Mouse (Mus musculus) testis, postnatal 10 days (tissue): ENCODE results near the gene Pira2.
"Not testable (repeated sequence)": the region's sequence is repeated elsewhere in the genome, so short reads cannot be mapped to it uniquely, and the experiment has no call there.

Experiments used
- DNase-seq: peaks from one replicate; pipeline ENCODE4 v3.0.0; 2021; ENCODE audit warnings: low spot score

Pira2 gene

DNA sequence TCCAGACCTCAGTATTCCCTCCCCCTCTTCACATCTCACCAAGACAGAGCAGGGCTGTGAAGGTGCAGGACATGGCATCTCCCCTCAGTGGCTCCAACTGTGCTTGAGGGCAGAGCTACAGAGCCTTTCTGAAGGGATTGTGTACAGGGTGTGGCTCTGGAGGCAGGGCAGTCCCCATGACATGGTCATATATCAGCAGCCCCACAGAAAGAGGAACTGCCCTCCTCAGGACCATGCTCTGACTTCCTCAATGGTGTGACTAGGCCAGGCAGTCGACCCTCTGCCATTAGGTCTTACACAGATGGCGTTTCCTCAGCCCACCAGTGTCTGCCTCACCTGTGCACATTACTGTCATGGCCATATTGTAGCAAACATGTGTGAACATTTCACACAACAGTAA is at the start of gene Pira2:
Gene Pira2 (minus strand): TSS at position 101 of the 400 bp plus-strand sequence.
- DNase-seq = not testable (repeated sequence)

DNA sequence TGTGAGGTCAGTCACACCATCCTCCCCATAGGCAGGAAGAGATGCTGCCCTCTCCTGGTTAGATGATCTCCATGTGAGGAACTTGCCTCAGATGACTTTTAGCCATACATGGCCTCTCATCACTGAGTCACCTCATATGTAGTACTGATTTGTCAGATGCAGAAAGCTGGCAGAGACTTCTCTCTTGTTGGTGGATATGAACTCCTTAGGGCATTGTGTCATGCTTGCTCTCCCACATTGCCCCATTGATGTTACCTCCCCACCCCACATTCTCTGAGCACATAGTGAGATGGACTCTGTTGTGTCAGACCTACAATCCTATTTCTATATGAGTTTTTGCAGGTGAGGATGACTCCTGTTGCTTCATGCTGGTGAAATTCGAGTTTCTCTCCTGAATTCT is 30.2 kb upstream of the Pira2 start:
- not testable (repeated sequence) for DNase-seq

DNA sequence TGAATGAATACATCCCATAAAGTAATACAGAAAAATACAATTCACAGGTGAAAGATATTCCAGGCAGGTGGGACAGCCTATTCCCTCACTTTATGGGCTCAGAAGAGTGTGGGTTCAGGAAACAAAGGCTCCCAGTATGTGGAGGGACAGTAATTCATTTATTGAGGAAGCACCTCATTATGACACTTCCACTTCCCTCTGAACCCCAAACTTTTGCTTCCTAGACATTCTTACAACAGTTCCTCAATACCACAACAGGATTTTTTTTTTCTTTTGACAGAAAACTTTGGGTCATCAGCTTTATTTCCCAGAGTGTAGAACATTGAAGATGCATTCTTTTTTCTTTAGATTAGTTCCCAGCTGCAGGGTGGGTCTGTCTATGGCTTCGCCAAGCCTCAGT is 7.0 kb downstream of the Pira2 start:
- DNase-seq = not testable (repeated sequence)

DNA sequence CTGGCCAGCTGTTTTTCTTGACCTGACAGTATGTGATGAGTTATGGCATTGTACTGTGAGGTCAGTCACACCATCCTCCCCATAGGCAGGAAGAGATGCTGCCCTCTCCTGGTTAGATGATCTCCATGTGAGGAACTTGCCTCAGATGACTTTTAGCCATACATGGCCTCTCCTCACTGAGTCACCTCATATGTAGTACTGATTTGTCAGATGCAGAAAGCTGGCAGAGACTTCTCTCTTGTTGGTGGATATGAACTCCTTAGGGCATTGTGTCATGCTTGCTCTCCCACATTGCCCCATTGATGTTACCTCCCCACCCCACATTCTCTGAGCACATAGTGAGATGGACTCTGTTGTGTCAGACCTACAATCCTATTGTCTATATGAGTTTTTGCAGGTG is 14.2 kb downstream of the Pira2 start:
- not testable (repeated sequence) for DNase-seq

DNA sequence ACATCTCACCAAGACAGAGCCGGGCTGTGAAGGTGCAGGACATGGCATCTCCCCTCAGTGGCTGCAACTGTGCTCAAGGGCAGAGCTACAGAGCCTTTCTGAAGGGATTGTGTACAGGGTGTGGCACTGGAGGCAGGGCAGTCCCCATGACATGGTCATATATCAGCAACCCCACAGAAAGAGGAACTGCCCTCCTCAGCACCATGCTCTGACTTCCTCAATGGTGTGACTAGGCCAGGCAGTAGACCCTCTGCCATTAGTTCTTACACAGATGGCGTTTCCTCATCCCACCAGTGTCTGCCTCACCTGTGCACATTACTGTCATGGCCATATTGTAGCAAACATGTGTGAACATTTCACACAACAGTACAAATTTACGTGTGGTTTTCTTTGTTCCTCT is 19.3 kb downstream of the Pira2 start, which contains the start of gene Gm15448:
Gene Gm15448 (minus strand): TSS at position 89 of the 400 bp plus-strand sequence.
- DNase-seq = not testable (repeated sequence)

DNA sequence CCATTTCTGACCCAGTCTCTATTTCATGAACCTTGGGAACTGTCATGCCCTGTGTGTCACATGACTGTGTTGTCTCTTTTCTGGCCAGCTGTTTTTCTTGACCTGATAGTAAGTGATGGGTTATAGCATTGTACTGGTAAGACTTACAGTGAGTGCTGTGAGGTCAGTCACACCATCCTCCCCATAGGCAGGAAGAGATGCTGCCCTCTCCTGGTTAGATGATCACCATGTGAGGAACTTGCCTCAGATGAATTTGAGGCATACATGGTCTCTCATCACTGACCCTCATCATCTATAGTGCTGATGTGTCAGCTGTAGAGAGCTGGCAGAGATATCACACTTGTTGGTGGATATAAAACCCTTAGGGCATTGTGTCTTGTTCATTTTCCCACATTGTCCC is 32.9 kb downstream of the Pira2 start:
- DNase-seq = not testable (repeated sequence)

DNA sequence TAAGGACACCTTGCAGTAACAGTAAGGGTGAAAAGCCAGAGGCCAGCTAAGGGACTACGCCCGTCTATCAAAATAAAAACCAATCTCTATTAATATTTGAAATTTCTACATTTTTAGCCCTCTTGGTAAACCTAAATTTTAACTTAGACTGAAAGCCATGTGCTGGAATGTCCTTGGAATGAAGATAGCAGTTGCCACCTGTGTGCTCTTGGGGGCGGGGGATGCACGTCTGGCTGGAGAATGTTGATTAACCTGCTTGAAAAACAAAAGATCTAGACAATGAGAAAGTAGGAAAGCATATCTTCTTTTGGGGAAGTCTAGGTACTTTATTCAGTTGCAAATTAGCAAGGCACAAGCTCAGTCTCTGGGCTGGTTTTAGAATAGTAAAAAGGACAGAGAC is 41.9 kb downstream of the Pira2 start:
- not testable (repeated sequence) for DNase-seq

DNA sequence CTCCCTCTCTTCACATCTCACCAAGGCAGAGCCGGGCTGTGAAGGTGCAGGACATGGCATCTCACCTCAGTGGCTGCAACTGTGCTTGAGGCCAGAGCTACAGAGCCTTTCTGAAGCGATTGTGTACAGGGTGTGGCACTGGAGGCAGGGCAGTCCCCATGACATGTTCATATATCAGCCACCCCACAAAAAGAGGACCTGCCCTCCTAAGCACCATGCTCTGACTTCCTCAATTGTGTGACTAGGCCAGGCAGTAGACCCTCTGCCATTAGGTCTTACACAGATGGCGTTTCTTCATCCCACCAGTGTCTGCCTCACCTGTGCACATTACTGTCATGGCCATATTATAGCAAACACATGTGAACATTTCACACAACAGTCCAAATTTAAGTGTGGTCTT is 44.9 kb downstream of the Pira2 start:
- DNase-seq = not testable (repeated sequence)

DNA sequence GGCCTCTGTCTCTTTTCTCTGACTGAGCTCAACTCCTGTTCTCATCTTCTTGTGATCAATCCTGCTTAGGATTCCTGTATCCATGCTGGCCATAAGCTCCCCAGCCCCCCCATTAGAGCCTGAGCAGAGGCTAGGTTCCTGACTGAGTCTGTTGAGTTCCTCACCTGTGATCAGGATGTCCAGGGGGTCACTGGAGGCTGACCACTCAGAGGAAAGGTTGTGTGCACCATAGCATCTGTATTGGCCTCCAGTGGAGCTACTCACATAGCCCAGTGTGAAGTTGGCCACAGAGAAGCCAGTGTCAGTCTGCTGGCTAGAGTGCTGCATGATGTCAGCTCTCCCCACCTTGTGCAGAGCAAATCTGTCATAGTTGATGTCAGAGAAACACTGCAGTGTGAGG is 48.6 kb downstream of the Pira2 start:
- not testable (repeated sequence) for DNase-seq
